Mouse (Mus musculus): ENCODE results near the gene Olfr459. TPM values are rescaled to one million over a fixed set of nuclear protein-coding genes. Genes with fewer than 3 reads are reported as not detected.

Olfr459 gene
- total and polyA plus RNA-seq, 2 experiments: not detected

- TF ChIP-seq CTCF (IDR thresholded peaks at IDR 0.05; ENCODE audit: low read depth, low read length): no peak
- no peak for TF ChIP-seq POLR2A (IDR thresholded peaks at IDR 0.05; ENCODE audit: extremely low read depth, insufficient read depth, low read length)
- no peaks in the 10 kb centered on the region for H3K4me1 ChIP-seq (ENCODE audit: control insufficient read depth, insufficient read depth, low read length)
- no peak overlapping the region for H3K27ac ChIP-seq (replicated peaks; ENCODE audit: insufficient read depth, low read depth, low read length)
- H3K79me2 ChIP-seq (ENCODE audit: control insufficient read depth, insufficient read depth, low read length): no peaks in the 10 kb centered on the region
- DNase-seq (ENCODE audit: extremely low read depth, low read depth, low spot score): no peak
- no peak overlapping the region for H3K4me3 ChIP-seq (ENCODE audit: insufficient read depth, low read depth, low read length)
- H3K36me3 ChIP-seq (ENCODE audit: control insufficient read depth, insufficient read depth, low read length): no peaks in the 10 kb centered on the region
- WGBS: 66% methylated on average over 5 of the region's 5 CpGs
- no peak overlapping the region for H3K9ac ChIP-seq (ENCODE audit: low read depth, low read length)
- no peaks in the 10 kb centered on the region for H3K27me3 ChIP-seq (ENCODE audit: control insufficient read depth, insufficient read depth, low read length)
Observed at GRCm38 (mm10) chr6:41744664-41745392, 30.1 kb downstream of the Olfr459 start.

- DNase-seq (ENCODE audit: extremely low read depth, low read depth, low spot score): no peak
- Histone ChIP-seq H3K36me3 (ENCODE audit: control insufficient read depth, insufficient read depth, low read length) (no peaks in the 10 kb centered on the region), H3K4me3 (ENCODE audit: insufficient read depth, low read depth, low read length) (no peak overlapping the region), H3K79me2 (ENCODE audit: control insufficient read depth, insufficient read depth, low read length) (no peaks in the 10 kb centered on the region), H3K9ac (ENCODE audit: low read depth, low read length) (no peak overlapping the region), H3K27ac (replicated peaks; ENCODE audit: insufficient read depth, low read depth, low read length) (no peak overlapping the region), H3K4me1 (ENCODE audit: control insufficient read depth, insufficient read depth, low read length) (no peaks in the 10 kb centered on the region), H3K27me3 (ENCODE audit: control insufficient read depth, insufficient read depth, low read length) (no peaks in the 10 kb centered on the region)
- no peak for TF ChIP-seq CTCF (IDR thresholded peaks at IDR 0.05; ENCODE audit: low read depth, low read length)
Observed at GRCm38 (mm10) chr6:41741101-41741500, 33.9 kb downstream of the Olfr459 start.

GRCm38 (mm10) chr6:41734719-41735470, 40.1 kb downstream of the Olfr459 start:
- no peak overlapping the region for H3K4me3 ChIP-seq (ENCODE audit: insufficient read depth, low read depth, low read length)
- H3K79me2 ChIP-seq (ENCODE audit: control insufficient read depth, insufficient read depth, low read length): no peaks in the 10 kb centered on the region
- H3K27me3 ChIP-seq (ENCODE audit: control insufficient read depth, insufficient read depth, low read length): no peaks in the 10 kb centered on the region
- H3K4me1 ChIP-seq (ENCODE audit: control insufficient read depth, insufficient read depth, low read length): no peaks in the 10 kb centered on the region
- DNase-seq (ENCODE audit: extremely low read depth, low read depth, low spot score): no peak
- no peak overlapping the region for H3K9ac ChIP-seq (ENCODE audit: low read depth, low read length)
- 88% methylated on average over 5 of the region's 5 CpGs for WGBS
- TF ChIP-seq CTCF (IDR thresholded peaks at IDR 0.05; ENCODE audit: low read depth, low read length) (no peak), POLR2A (IDR thresholded peaks at IDR 0.05; ENCODE audit: extremely low read depth, insufficient read depth, low read length) (no peak)
- H3K36me3 ChIP-seq (ENCODE audit: control insufficient read depth, insufficient read depth, low read length): no peaks in the 10 kb centered on the region
- H3K27ac ChIP-seq (replicated peaks; ENCODE audit: insufficient read depth, low read depth, low read length): no peak overlapping the region

GRCm38 (mm10) chr6:41727989-41728609, 46.9 kb downstream of the Olfr459 start:
- Histone ChIP-seq H3K4me3 (ENCODE audit: insufficient read depth, low read depth, low read length) (no peak overlapping the region), H3K36me3 (ENCODE audit: control insufficient read depth, insufficient read depth, low read length) (no peaks in the 10 kb centered on the region), H3K4me1 (ENCODE audit: control insufficient read depth, insufficient read depth, low read length) (no peaks in the 10 kb centered on the region), H3K79me2 (ENCODE audit: control insufficient read depth, insufficient read depth, low read length) (no peaks in the 10 kb centered on the region), H3K9ac (ENCODE audit: low read depth, low read length) (no peak overlapping the region), H3K27ac (replicated peaks; ENCODE audit: insufficient read depth, low read depth, low read length) (no peak overlapping the region), H3K27me3 (ENCODE audit: control insufficient read depth, insufficient read depth, low read length) (no peaks in the 10 kb centered on the region)
- TF ChIP-seq CTCF (IDR thresholded peaks at IDR 0.05; ENCODE audit: low read depth, low read length): no peak
- WGBS: 58% methylated on average over 1 of the region's 1 CpGs
- no peak for DNase-seq (ENCODE audit: extremely low read depth, low read depth, low spot score)

- no peaks in the 10 kb centered on the region for H3K4me1 ChIP-seq (ENCODE audit: control insufficient read depth, insufficient read depth, low read length)
- no peaks in the 10 kb centered on the region for H3K27me3 ChIP-seq (ENCODE audit: control insufficient read depth, insufficient read depth, low read length)
- TF ChIP-seq POLR2A (IDR thresholded peaks at IDR 0.05; ENCODE audit: extremely low read depth, insufficient read depth, low read length) (no peak), CTCF (IDR thresholded peaks at IDR 0.05; ENCODE audit: low read depth, low read length) (no peak)
- H3K9ac ChIP-seq (ENCODE audit: low read depth, low read length): no peak overlapping the region
- no peak overlapping the region for H3K4me3 ChIP-seq (ENCODE audit: insufficient read depth, low read depth, low read length)
- WGBS: 72% methylated on average over 2 of the region's 2 CpGs
- H3K36me3 ChIP-seq (ENCODE audit: control insufficient read depth, insufficient read depth, low read length): no peaks in the 10 kb centered on the region
- H3K79me2 ChIP-seq (ENCODE audit: control insufficient read depth, insufficient read depth, low read length): no peaks in the 10 kb centered on the region
- DNase-seq (ENCODE audit: extremely low read depth, low read depth, low spot score): no peak
- H3K27ac ChIP-seq (replicated peaks; ENCODE audit: insufficient read depth, low read depth, low read length): no peak overlapping the region
Observed at GRCm38 (mm10) chr6:41721430-41721829, 53.5 kb downstream of the Olfr459 start.

Other genes with a start within 250 kb of the Olfr459 start
- 0.46 and 1.8 TPM in 2 replicates for gene Ephb6, start 169.7 kb downstream of the Olfr459 start, total RNA-seq (2014; rRNA removed)
- gene Ephb6, start 169.7 kb downstream of the Olfr459 start, polyA plus RNA-seq (2012; rRNA removed): 0.88 and 1.3 TPM in 2 replicates
- gene Trpv6, start 138.8 kb downstream of the Olfr459 start, total RNA-seq (2014; rRNA removed): not detected in 2 replicates
- gene Trpv6, start 138.8 kb downstream of the Olfr459 start, polyA plus RNA-seq (2012; rRNA removed): not detected in 2 replicates
- gene Trpv5, start 94.4 kb downstream of the Olfr459 start, total RNA-seq (2014; rRNA removed): not detected in 2 replicates
- gene Trpv5, start 94.4 kb downstream of the Olfr459 start, polyA plus RNA-seq (2012; rRNA removed): 0.04 TPM in 1 of 2 replicates, not detected in the other
- gene Llcfc1, start 90.7 kb downstream of the Olfr459 start, total RNA-seq (2014; rRNA removed): not detected in 2 replicates
- gene Llcfc1, start 90.7 kb downstream of the Olfr459 start, polyA plus RNA-seq (2012; rRNA removed): not detected in 2 replicates
- gene Kel, start 70.8 kb downstream of the Olfr459 start, total RNA-seq (2014; rRNA removed): not detected in 2 replicates
- gene Kel, start 70.8 kb downstream of the Olfr459 start, polyA plus RNA-seq (2012; rRNA removed): not detected in 2 replicates
- gene Pip, start 72.4 kb upstream of the Olfr459 start, total RNA-seq (2014; rRNA removed): not detected in 2 replicates
- not detected in 2 replicates for gene Pip, start 72.4 kb upstream of the Olfr459 start, polyA plus RNA-seq (2012; rRNA removed)
- not detected in 2 replicates for gene Sval2, start 77.8 kb upstream of the Olfr459 start, total RNA-seq (2014; rRNA removed)
- not detected in 2 replicates for gene Sval2, start 77.8 kb upstream of the Olfr459 start, polyA plus RNA-seq (2012; rRNA removed)
- not detected in 2 replicates for gene Sval1, start 176.5 kb upstream of the Olfr459 start, total RNA-seq (2014; rRNA removed)
- gene Sval1, start 176.5 kb upstream of the Olfr459 start, polyA plus RNA-seq (2012; rRNA removed): not detected in 2 replicates
- not detected in 2 replicates for gene Sval3, start 193.0 kb upstream of the Olfr459 start, total RNA-seq (2014; rRNA removed)
- gene Sval3, start 193.0 kb upstream of the Olfr459 start, polyA plus RNA-seq (2012; rRNA removed): not detected in 2 replicates